Mouse (Mus musculus): ENCODE measurements around the gene Glod4. TPM values are rescaled to one million over a fixed set of nuclear protein-coding genes. Genes with fewer than 3 reads are reported as not detected.

The Glod4 gene
- total and polyA plus RNA-seq, 2 experiments from 2014 or later: 63.5 to 116 TPM

- H3K27ac ChIP-seq (ENCODE audit: low read depth, low read length): no peak overlapping the region
- no peak overlapping the region for H3K4me2 ChIP-seq (ENCODE audit: low read depth, low read length, poor library complexity, severe bottlenecking)
- H3K36me3 ChIP-seq (ENCODE audit: insufficient read depth, low read length): peaks cover 36% of the 10 kb centered on the region
- WGBS: 68% methylated on average over 11 of the region's 11 CpGs
- no peak for DNase-seq (ENCODE audit: low spot score)
- H3K9ac ChIP-seq (replicated peaks; ENCODE audit: low read length, poor library complexity, severe bottlenecking): no peak overlapping the region
- H3K4me3 ChIP-seq (ENCODE audit: low read depth, low read length): no peak overlapping the region
- TF ChIP-seq CTCF (IDR thresholded peaks at IDR 0.05): no peak
- ATAC-seq (ENCODE audit: low FRiP score): no peak
- H3K4me1 ChIP-seq (ENCODE audit: insufficient read depth, low read length): no peaks in the 10 kb centered on the region
- H3K9me3 ChIP-seq (ENCODE audit: low read length): no peaks in the 10 kb centered on the region
- H3K27me3 ChIP-seq (ENCODE audit: insufficient read depth, low read length): no peaks in the 10 kb centered on the region
These were observed 169.0 kb downstream of the Glod4 start for GRCm38 (mm10) chr11:76074296-76075093.

Other genes starting within 250 kb of the Glod4 start
- 5.5 and 11.3 TPM in 2 replicates for gene 1700016K19Rik, start 243.8 kb downstream of the Glod4 start, total RNA-seq (2014; rRNA removed)
- 8.6 and 8.8 TPM in 2 replicates for gene 1700016K19Rik, start 243.8 kb downstream of the Glod4 start, polyA plus RNA-seq (2015; fragmentation: Nextera tagmentation; extraction: Ambion mirVana)
- 16.7 and 17.7 TPM in 2 replicates for gene Rflnb, start 215.9 kb downstream of the Glod4 start, total RNA-seq (2014; rRNA removed)
- gene Rflnb, start 215.9 kb downstream of the Glod4 start, polyA plus RNA-seq (2015; fragmentation: Nextera tagmentation; extraction: Ambion mirVana): 15.2 and 16.3 TPM in 2 replicates
- gene Vps53, start 64.1 kb downstream of the Glod4 start, total RNA-seq (2014; rRNA removed): 40.3 and 46.1 TPM in 2 replicates
- 63.5 and 64.0 TPM in 2 replicates for gene Vps53, start 64.1 kb downstream of the Glod4 start, polyA plus RNA-seq (2015; fragmentation: Nextera tagmentation; extraction: Ambion mirVana)
- 24.6 and 29.4 TPM in 2 replicates for gene Fam57a, start 64.1 kb downstream of the Glod4 start, total RNA-seq (2014; rRNA removed)
- 17.6 and 19.6 TPM in 2 replicates for gene Fam57a, start 64.1 kb downstream of the Glod4 start, polyA plus RNA-seq (2015; fragmentation: Nextera tagmentation; extraction: Ambion mirVana)
- not detected in 2 replicates for gene Dbil5, start 26.1 kb downstream of the Glod4 start, total RNA-seq (2014; rRNA removed)
- gene Dbil5, start 26.1 kb downstream of the Glod4 start, polyA plus RNA-seq (2015; fragmentation: Nextera tagmentation; extraction: Ambion mirVana): 0.42 and 0.58 TPM in 2 replicates
- gene Gemin4, start 26.1 kb downstream of the Glod4 start, total RNA-seq (2014; rRNA removed): 10.1 and 14.1 TPM in 2 replicates
- gene Gemin4, start 26.1 kb downstream of the Glod4 start, polyA plus RNA-seq (2015; fragmentation: Nextera tagmentation; extraction: Ambion mirVana): 6.9 and 7.4 TPM in 2 replicates
- gene Mrm3, start within 50 bp of the Glod4 start, total RNA-seq (2014; rRNA removed): 13.6 and 15.3 TPM in 2 replicates
- gene Mrm3, start within 50 bp of the Glod4 start, polyA plus RNA-seq (2015; fragmentation: Nextera tagmentation; extraction: Ambion mirVana): 23.6 and 26.0 TPM in 2 replicates
- 25.2 and 32.2 TPM in 2 replicates for gene Nxn, start 155.4 kb upstream of the Glod4 start, total RNA-seq (2014; rRNA removed)
- gene Nxn, start 155.4 kb upstream of the Glod4 start, polyA plus RNA-seq (2015; fragmentation: Nextera tagmentation; extraction: Ambion mirVana): 13.7 and 15.2 TPM in 2 replicates
- gene Timm22, start 163.2 kb upstream of the Glod4 start, total RNA-seq (2014; rRNA removed): 26.6 and 38.0 TPM in 2 replicates
- gene Timm22, start 163.2 kb upstream of the Glod4 start, polyA plus RNA-seq (2015; fragmentation: Nextera tagmentation; extraction: Ambion mirVana): 103 and 104 TPM in 2 replicates

Data from midbrain, postnatal 0 days (tissue).